Mouse (Mus musculus) hindbrain, postnatal 0 days (tissue): ENCODE data around the gene Zfp791. TPM values are rescaled to one million over a fixed set of nuclear protein-coding genes. Genes with fewer than 3 reads are reported as not detected.

Source experiments
- ATAC-seq: fragments of 200-750 bp; cut with Nextera tagmentation; 2 replicates; pipeline ENCODE4 v1.8.0; 2017; ENCODE audit warnings: mild to moderate bottlenecking, moderate TSS enrichment, moderate library complexity
- DNase-seq: peaks from one replicate; pipeline ENCODE4 v3.0.0-alpha.2; 2015; ENCODE audit warnings: low spot score
- H3K27ac ChIP-seq: fragments of 300-500 bp; sonication (generic); 2 replicates; pipeline ENCODE4 v1.5.1; 2014; ENCODE audit warnings: mild to moderate bottlenecking
- H3K27me3 ChIP-seq: fragments of 300-500 bp; sonication (generic); 2 replicates; pipeline ENCODE4 v1.6.1; 2014; ENCODE audit warnings: low read length, mixed read lengths; ENCODE audit not compliant: insufficient read depth
- H3K36me3 ChIP-seq: fragments of 300-500 bp; sonication (generic); 2 replicates; pipeline ENCODE4 v1.6.1; 2014; ENCODE audit warnings: low read length, mixed read lengths; ENCODE audit not compliant: insufficient read depth
- H3K4me1 ChIP-seq: fragments of 300-500 bp; sonication (generic); 2 replicates; pipeline ENCODE4 v1.6.1; 2014; ENCODE audit warnings: antibody characterized with exemption, low read length, mixed read lengths; ENCODE audit not compliant: insufficient read depth
- H3K4me2 ChIP-seq: fragments of 300-500 bp; sonication (generic); 2 replicates; pipeline ENCODE4 v1.6.1; 2014; ENCODE audit warnings: low read depth, mild to moderate bottlenecking, low read length, moderate library complexity, mixed read lengths
- H3K4me3 ChIP-seq: fragments of 300-500 bp; sonication (generic); 2 replicates; pipeline ENCODE4 v1.5.1; 2014; ENCODE audit warnings: low read length
- H3K9ac ChIP-seq: fragments of 300-500 bp; sonication (generic); replicated peaks from 2 replicates; pipeline ENCODE4 v1.6.1; 2014; ENCODE audit warnings: mild to moderate bottlenecking, low read length, moderate library complexity, mixed read lengths
- H3K9me3 ChIP-seq: fragments of 300-500 bp; sonication (generic); 2 replicates; pipeline ENCODE4 v1.6.1; 2016; ENCODE audit warnings: low read length, mixed read lengths
- CTCF ChIP-seq: IDR thresholded peaks from 2 replicates; pipeline ENCODE4 v1.5.1; 2016; ENCODE audit warnings: antibody characterized with exemption, control low read depth, low read depth
- WGBS: fragments of 180-500 bp; shearing (Covaris S2); extraction: QIAGEN DNeasy Blood & Tissue Kit; methylation state at CpG from one replicate; pipeline ENCODE4 v1.1.7; 2014; 5-methylcytosine and 5-hydroxymethylcytosine counted together
- polyA plus RNA-seq: library from polyadenylated mRNA; unstranded; fragments of >200 nt; fragmentation: Nextera tagmentation; extraction: Ambion mirVana; gene quantifications from 2 replicates; pipeline ENCODE4 v1.2.1, GENCODE M21; 2015
- total RNA-seq: library from RNA; depleted of rRNA; stranded (reverse); fragments of >200 nt; gene quantifications from 2 replicates; pipeline ENCODE4 v1.2.3, GENCODE M21; 2014

Zfp791 gene
- total and polyA plus RNA-seq, 2 experiments from 2014 or later, result 1.5 to 2.5 TPM

DNA sequence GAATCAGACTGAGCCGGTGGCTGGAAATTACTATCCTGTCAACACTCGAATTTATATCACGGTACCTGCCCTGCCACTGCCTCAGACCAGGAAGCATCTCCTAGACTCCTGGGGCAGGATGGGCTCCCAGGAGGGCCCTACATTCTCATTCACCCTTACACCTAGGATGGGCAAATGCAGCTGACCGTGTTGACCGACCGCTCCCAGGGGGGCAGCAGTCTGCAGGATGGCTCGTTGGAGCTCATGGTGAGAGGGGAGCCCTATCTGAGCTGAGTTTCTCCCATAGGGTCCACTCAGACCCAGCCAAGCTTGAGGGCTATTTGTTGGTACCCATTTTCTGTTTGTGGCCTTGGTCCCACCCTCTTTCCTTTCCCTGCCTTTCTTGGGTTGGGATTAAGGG, 27.3 kb downstream of the Zfp791 start:
- H3K36me3 ChIP-seq, result peaks cover 30% of the 10 kb centered on the region

DNA sequence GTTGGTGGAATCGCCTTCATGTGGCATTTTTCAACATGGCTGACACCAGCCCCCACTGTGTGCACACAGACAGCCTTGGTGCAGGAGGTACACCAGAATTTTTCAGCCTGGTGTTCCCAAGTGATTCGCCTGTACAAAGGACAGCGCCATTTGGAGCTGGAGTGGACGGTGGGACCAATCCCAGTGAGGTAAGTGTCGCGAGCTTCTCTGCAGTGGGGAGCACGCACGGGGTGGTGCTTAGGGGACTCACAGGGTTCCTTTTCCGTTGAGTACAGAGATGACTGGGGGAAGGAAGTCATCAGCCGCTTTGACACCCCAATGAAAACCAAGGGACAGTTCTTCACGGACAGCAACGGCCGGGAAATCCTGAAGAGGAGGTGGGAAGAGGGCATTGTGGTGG, 27.8 kb downstream of the Zfp791 start:
- H3K4me1 ChIP-seq, result no peaks in the 10 kb centered on the region
- H3K36me3 ChIP-seq, result peaks cover 30% of the 10 kb centered on the region

More for the DNA sequence above, 27.3 kb downstream of the Zfp791 start:
- H3K27ac ChIP-seq, result no peak overlapping the region
- no peaks in the 10 kb centered on the region for H3K27me3 ChIP-seq
- DNase-seq (no peak), ATAC-seq (no peak)
- WGBS, result 94% methylated on average over 7 of the region's 7 CpGs
- no peak overlapping the region for H3K9ac ChIP-seq
- no peak for TF ChIP-seq CTCF
- H3K4me1 ChIP-seq, result no peaks in the 10 kb centered on the region
- H3K4me2 ChIP-seq, result no peak overlapping the region
- no peak overlapping the region for H3K4me3 ChIP-seq
- no peaks in the 10 kb centered on the region for H3K9me3 ChIP-seq

DNA sequence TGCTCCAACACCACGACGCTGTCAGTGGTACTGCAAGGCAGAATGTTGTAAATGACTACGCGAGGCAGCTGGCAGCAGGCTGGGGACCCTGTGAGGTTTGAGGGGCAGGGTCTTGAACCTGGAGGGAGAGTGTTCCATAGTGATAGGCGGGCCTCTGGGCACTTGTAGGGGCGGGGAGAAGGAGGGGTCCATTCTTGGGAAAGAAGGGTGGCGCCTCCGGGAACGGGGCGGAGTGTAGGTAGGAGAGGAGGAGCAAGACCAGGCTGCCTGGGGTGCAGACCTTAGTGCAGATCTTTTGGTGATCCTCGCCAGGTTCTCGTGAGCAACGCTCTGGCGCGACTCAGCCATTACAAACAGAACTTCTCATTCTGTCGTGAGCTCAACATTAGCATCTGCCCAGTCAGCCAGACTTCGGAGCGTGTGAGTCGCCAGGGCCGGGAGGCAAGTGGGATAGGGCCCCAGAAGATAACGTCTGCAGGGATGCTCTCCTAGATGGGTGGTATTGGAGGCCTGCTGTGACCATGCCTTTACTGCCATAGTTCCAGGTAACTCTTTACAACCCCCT, 31.3 kb downstream of the Zfp791 start:
- Histone ChIP-seq H3K27ac (no peak overlapping the region), H3K9me3 (no peaks in the 10 kb centered on the region), H3K9ac (no peak overlapping the region), H3K36me3 (peaks cover 23% of the 10 kb centered on the region), H3K4me2 (no peak overlapping the region), H3K27me3 (no peaks in the 10 kb centered on the region), H3K4me3 (no peak overlapping the region), H3K4me1 (no peaks in the 10 kb centered on the region)
- no peak for DNase-seq
- WGBS, result 36% methylated on average over 21 of the region's 21 CpGs
- ATAC-seq, result no peak; the same call in 1 of the 2 replicates
- no peak for TF ChIP-seq CTCF

More for the DNA sequence above, 27.8 kb downstream of the Zfp791 start:
- H3K9ac ChIP-seq, result no peak overlapping the region
- H3K4me2 ChIP-seq, result no peak overlapping the region
- no peaks in the 10 kb centered on the region for H3K9me3 ChIP-seq
- H3K4me3 ChIP-seq, result no peak overlapping the region
- no peak for TF ChIP-seq CTCF
- ATAC-seq, result no peak
- H3K27me3 ChIP-seq, result no peaks in the 10 kb centered on the region
- no peak for DNase-seq
- WGBS, result 92% methylated on average over 13 of the region's 13 CpGs
- H3K27ac ChIP-seq, result no peak overlapping the region

DNA sequence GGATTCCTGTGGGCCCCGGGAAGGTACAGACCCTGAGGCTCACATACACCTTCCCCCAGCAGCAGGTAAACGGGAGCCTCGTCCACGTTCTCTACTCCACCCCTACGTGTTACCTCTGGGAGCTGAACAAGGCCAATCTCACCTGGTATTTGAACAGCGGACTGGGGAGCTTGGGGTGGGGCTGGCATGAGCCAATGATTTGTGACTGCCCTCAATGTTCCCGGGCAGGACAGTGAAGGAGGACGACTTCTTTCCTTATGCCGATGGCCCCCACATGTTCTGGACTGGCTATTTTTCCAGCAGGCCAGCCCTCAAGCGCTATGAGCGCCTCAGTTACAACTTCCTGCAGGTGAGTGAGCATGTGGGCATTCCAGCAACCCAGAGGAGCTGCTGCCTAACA, 32.0 kb downstream of the Zfp791 start:
- Histone ChIP-seq H3K36me3 (peaks cover 15% of the 10 kb centered on the region), H3K4me2 (no peak overlapping the region), H3K27me3 (no peaks in the 10 kb centered on the region), H3K4me3 (no peak overlapping the region), H3K9ac (no peak overlapping the region), H3K9me3 (no peaks in the 10 kb centered on the region), H3K4me1 (no peaks in the 10 kb centered on the region), H3K27ac (no peak overlapping the region)
- no peak for TF ChIP-seq CTCF
- DNase-seq (no peak), ATAC-seq (no peak)
- 92% methylated on average over 11 of the region's 11 CpGs for WGBS

DNA sequence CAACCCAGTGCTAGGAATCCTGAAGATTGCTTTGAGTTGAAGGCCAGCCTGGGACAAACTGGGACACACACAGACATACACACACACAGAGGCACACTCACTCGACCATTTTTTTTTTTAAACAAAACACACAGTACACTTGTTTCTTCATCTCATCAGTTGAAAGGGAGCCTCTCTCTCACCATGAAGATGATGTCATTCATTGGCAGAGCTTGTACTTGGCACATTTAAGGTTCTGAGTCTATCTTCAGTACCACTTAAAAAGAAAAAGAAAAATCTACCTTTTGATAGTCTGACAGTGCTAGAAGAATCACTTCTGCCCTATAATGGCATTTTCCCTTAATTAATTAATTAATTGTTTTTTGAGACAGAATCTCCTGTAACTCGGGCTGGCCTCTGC, 34.1 kb downstream of the Zfp791 start:
- TF ChIP-seq CTCF, result no peak
- no peak for ATAC-seq
- Histone ChIP-seq H3K27me3 (no peaks in the 10 kb centered on the region), H3K4me1 (0 out of 2 replicates have a peak, but pooled peaks cover 4% of the 10 kb centered on the region), H3K9ac (no peak overlapping the region), H3K36me3 (0 out of 2 replicates have a peak, but pooled peaks cover 6% of the 10 kb centered on the region), H3K4me2 (no peak overlapping the region), H3K4me3 (no peak overlapping the region), H3K27ac (no peak overlapping the region), H3K9me3 (no peaks in the 10 kb centered on the region)
- WGBS, result 63% methylated on average over 2 of the region's 2 CpGs
- no peak for DNase-seq

DNA sequence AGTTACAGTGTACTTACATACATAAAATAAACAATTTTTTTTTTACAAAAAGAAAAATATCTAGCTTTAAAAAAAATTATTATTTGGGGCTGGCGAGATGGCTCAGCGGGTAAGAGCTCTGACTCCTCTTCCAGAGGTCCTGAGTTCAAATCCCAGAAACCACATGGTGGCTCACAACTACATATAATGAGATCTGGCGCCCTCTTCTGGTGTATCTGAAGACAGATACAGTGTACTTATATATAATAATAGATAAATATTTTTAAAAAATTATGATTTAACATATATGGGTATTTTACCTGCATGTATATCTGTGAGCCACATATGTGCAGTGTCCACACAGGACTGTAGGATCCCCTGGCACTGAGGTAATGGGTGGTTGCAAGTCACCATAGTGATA, 36.7 kb downstream of the Zfp791 start:
- no peaks in the 10 kb centered on the region for H3K9me3 ChIP-seq
- 78% methylated on average over 3 of the region's 3 CpGs for WGBS
- no peak for ATAC-seq

DNA sequence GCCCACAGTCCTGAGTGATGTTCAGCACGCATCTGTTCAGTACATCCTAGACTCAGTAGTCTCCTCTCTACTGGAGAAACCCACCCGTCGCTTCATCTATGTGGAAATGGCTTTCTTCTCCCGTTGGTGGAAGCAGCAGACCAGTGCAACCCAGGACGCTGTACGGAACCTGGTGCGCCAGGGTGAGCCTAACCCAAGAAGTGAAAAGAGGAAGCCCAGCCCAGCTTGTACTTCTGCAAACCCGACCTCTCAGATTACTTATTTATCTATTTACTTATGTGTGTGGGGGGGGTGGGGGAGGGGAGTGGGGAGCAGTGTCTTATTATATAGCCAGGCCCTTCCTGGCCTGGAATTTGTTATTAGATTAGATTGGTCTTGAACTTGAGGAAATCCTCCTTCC, 38.3 kb downstream of the Zfp791 start:
- TF ChIP-seq CTCF, result no peak
- Histone ChIP-seq H3K9ac (no peak overlapping the region), H3K27me3 (no peaks in the 10 kb centered on the region), H3K9me3 (no peaks in the 10 kb centered on the region), H3K27ac (no peak overlapping the region), H3K4me2 (0 out of 2 replicates have a peak overlapping the region, but pooled peaks have one; percentile 93), H3K36me3 (0 out of 2 replicates have a peak, but pooled peaks cover 6% of the 10 kb centered on the region), H3K4me1 (peaks cover 12% of the 10 kb centered on the region), H3K4me3 (no peak overlapping the region)
- WGBS, result 92% methylated on average over 8 of the region's 8 CpGs
- ATAC-seq, result no peak
- DNase-seq, result no peak

More for the DNA sequence above, 36.7 kb downstream of the Zfp791 start:
- H3K9ac ChIP-seq, result no peak overlapping the region
- 0 out of 2 replicates have a peak, but pooled peaks cover 6% of the 10 kb centered on the region for H3K36me3 ChIP-seq
- TF ChIP-seq CTCF, result no peak
- no peak overlapping the region for H3K4me3 ChIP-seq
- no peak overlapping the region for H3K27ac ChIP-seq
- no peak for DNase-seq
- H3K27me3 ChIP-seq, result no peaks in the 10 kb centered on the region
- H3K4me2 ChIP-seq, result no peak overlapping the region
- peaks cover 9% of the 10 kb centered on the region for H3K4me1 ChIP-seq
